Mouse (Mus musculus) layer of hippocampus, adult 8-10 months (tissue): ENCODE data around the gene Epb41l5. TPM values are rescaled to one million over a fixed set of nuclear protein-coding genes. Genes with fewer than 3 reads are reported as not detected.

Experiments
- DNase-seq, 2 experiments: peaks; one replicate each; pipeline ENCODE4 v3.0.0; 2022; ENCODE audit warnings: low spot score in 2 of 2
- total RNA-seq, 4 experiments: library from RNA; stranded (reverse); gene quantifications; 2 replicates each; pipeline ENCODE4 v1.2.4; 2022

Gene Epb41l5
- total RNA-seq, 4 experiments from 2014 or later, result 5.2 to 8.6 (median 6.6) TPM

DNA sequence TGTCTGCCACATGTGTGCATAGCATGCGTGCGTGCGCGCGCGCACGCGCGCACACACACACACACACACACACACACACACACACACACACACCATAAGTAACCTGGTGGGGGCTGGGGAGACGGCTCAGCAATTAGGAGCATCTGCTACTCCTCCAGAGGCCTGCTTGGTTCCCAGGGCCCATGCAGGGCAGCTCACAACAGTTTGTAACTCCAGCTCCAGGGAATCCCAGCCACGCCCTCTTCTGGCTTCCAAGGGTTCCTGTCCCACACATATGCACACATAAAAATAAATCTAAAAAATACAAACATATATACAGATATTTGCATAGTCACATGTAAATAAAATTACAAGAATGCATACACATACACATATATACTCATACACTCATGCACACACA lies 146.1 kb downstream of the Epb41l5 start:
- no peak for DNase-seq

DNA sequence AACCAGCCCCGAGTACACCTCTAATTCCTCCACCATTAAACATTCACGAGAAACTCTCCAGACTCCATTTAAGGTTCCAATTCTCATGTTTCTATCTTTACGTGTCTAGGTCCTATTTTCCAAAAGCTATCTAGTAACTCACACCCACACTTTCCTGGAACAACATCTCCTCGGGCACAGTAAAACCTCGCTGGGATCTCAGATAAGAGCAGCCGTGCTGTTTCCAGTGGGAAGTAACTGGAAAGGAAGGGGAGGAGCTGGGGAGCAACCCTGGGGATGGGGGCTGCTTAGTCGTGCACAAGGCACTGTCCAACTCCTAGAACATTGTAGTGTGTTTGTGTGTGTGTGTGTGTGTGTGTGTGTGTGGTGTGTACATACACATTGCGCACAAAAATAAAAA lies 146.9 kb downstream of the Epb41l5 start:
- no peak for DNase-seq

DNA sequence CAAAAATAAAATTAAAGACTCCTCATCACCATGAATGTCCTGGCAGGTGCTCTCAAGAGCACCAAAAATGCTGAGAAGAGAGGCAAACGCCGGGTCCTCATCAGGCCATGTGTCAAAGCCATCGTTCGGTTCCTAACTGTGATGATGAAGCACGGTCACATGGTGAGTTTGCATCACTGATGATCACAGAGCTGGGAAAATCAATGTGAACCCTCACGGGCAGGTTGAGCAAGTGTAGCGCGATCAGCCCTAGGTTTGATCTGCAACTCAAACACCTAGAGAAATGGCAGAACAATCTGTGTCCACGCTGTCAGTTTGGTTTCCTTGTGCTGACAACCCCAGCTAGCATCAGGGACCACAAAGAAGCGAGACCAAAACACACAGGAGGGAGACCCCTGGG lies 149.3 kb downstream of the Epb41l5 start:
- no peak for DNase-seq

DNA sequence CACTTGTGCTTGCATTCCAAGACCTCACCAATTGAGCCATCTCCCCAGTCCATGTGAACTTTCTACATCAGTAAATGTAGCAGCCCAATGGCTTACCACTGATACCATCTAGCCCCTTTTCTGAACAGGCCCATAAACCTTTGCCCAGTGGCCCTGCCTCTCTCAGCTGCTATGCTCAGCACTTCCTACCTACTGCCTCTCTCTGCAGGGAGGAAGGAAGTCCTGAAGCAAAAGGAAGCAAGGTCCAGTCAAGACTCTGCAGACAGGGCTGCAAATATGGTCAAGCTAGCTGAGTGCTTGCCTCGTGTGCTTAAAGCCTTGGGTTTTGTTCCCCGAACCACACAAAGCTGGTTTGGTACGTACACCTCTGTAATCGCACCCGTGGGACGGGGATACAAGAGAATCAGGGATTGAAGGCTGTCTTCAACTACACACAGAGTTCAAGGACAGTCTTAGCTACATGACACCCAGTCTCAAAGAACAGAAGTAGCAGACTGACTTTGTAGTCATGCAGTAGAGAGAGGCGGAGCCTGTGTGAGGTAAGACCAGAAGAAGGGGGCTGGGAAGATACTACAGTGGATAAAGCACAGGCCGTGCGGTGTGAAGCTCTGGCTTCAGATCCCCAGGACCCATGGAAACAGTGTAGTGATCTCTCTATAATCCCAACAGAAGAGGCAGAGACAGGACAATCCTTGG lies 150.1 kb downstream of the Epb41l5 start:
- no peak for DNase-seq

DNA sequence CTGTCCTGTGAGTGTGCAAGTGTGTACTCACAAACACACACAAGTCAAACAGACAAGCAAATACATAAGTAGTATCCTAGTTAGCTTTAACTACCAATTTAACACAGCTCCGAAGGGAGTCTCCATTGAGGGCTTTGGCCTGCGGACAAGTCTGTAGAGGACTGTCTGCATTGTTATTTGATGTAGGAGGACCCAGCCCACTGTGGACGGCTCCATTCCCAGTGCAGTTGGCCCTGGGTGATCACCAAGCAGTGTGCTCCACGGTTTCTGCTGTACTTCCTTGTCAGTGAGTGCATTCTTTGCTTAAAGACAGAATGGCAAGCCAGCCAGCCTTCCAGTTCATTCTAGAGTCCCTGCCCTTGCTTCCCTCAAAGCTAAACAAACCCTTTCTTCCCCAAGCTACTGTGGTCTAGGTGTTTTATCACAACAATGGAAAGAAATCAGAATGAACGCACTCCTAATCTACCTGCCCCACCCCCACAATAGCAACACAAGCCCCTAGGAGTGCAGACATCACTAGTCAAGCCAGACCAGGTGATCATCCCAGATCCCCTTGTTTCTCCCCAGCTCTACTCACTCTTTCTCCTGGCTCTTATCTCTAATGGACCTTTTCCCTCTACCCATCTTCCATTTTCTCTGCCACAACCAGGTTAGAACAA lies 151.3 kb downstream of the Epb41l5 start:
- no peak for DNase-seq

DNA sequence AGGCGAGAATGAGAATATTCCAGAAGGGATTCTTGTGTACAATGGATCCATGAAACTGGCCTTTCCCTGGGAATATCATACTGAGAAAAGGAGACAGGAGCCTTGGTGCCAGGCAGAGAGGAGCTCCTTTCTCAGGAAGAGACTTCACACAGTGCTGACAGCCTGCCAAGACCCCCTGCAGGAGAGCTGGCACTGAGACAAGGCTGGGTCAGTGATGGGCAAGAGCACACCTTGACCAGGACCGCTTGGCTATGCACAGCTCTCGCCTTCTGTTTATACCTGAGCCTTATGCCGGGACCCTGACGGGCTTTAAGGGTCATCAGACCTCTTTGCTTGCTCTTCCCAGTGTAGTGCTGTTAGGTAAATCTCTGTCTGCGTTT lies 153.4 kb downstream of the Epb41l5 start:
- DNase-seq, result no peak

Other genes starting within 250 kb of the Epb41l5 start
- gene Inhbb, start 226.8 kb downstream of the Epb41l5 start, total RNA-seq, result 1 to 10 TPM; 3.7 to 5.1 (median 4.6) TPM
- 10 to 100 TPM; 20.2 to 27.6 (median 24.6) TPM for gene Ralb, start 144.2 kb downstream of the Epb41l5 start, total RNA-seq
- gene Tmem185b, start 122.8 kb downstream of the Epb41l5 start, total RNA-seq, result 10 to 100 TPM; 14.6 to 20.3 (median 16.5) TPM
- 10 to 100 TPM; 56.4 to 74.4 (median 63.6) TPM for gene Ptpn4, start 188.6 kb upstream of the Epb41l5 start, total RNA-seq